Mouse (Mus musculus) frontal cortex, postnatal 14 days (tissue): Measurements from ENCODE around the gene Dot1l.
A peak's percentile ranks its signal among the peaks of the same experiment; 100 is the strongest.

Source experiments
- DNase-seq, 2 experiments: peaks; one replicate each; pipeline ENCODE4 v3.0.0; 2022; ENCODE audit warnings: low spot score in 2 of 2

Dot1l gene

DNA sequence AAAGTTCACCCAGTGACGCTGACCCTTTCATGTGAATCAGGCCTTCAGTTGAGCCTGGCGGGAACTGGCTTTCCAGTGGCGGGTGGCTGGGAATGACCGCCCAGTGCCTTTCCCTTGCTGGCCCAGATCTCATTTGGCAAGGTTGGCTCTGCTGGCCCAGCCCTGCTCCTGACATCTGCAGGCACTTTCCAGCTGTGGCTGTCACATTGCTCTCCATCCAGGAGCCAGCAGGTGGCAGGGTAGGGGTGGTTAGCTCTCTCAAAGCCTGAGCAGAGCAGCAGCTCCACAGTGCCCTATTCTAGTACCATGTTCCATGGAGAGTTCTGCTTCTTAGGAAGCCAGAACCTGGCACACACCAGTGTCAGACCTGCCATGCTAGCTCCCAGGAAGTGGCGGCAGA lies 2.7 kb downstream of the Dot1l start:
- peak; percentile 44 to 48 for DNase-seq

DNA sequence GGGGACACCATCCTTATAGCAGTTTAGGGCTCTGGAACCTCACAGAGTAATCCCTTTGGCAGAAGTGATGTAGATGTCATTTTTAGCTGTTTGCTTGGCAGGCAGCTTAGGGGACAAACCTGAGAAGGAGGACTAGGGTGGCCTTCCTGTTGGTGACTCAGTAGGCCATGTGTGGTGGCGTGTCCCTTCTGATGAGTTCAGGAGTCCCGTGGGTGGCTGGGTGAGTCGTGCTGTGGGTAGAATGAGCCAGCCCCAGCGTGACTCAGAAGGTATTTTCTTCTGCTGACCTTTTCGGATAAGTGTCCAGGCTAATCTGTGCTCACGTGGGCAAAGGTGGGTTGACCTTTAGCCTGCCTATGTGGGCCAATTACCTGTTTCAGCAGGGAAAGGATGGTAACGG lies 3.6 kb downstream of the Dot1l start:
- DNase-seq: no peak

DNA sequence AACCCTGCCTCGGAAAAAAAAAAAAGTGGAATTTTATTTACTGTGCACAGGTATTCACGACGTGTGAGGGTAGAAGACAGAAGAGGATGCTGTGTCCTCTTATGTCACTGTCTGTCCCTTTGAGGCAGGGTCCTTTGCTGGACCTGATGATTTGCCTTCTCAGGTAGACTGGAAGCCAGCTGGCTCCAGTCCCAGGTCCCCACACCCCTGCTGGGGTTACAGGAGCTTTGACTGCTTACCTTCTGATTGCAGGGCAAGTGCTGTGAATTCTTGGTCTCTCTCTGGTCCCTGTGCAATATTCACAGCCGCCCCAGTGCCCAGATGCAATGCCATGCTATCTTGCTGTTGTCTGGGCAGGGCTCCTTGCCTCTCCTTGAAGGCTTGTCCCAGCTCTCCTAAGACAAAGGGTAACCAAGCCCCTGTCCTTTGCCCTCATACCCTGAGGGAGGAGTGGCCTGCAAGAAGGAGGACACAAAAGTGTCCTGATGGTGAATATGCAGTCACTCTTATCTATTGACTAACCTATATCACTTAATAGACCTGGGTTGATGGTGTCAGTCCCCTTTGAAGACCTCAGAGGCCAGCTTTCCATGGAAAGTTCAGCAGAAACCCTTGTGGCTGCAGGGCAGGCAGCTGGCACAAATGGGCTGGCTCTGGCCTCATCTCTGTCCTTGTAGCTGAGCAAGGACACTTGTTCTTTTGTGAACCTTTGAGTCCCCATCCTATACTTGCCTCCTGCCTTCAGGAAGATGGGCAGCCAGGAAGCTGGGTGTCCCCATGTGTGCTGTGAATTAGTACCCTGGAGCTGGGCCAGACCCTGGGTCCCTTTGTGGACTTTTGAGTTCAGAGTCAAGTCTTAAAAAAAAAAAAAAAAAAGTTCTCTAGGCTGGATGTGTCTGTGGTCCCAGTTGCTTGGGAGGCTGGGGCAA lies 5.9 kb downstream of the Dot1l start:
- no peak for DNase-seq

DNA sequence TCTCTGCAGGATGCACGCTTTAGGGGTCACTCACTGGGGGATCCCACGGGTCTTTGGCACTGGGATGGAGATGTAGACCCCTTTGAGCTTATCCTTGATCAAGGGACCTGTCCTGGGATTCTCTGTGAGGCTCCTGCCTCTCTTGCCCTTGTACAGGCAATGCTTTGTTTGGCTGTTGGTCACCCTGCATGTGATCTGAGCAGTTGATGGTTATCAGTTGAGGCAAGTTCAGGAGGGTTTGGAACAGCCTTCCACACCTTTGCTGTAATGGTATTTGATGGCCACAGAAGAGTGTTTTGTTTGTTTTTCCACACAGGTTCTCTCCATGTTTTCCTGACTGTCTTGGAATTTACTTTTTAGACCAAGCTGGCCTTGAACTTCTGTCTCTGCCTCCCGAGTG lies 6.8 kb downstream of the Dot1l start:
- DNase-seq: no peak

DNA sequence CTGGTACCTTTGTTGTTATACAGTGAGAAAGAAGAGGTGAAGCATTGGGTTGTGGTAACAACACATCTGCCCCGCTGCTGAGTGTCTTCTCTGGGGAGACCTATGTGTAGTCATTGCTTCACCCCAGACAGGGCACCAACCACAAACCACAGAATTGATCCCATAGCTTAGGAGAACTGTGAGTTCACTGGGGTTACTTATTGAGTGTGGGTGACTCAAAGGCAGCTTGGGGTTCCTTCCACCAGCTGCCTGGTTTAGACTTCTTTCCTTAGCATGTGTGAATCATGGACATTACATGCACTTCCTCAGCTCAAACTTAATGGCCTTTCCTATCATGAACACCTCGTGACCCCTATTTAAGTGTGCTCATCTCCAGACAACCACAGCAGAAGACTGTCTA lies 8.5 kb downstream of the Dot1l start:
- no peak for DNase-seq

DNA sequence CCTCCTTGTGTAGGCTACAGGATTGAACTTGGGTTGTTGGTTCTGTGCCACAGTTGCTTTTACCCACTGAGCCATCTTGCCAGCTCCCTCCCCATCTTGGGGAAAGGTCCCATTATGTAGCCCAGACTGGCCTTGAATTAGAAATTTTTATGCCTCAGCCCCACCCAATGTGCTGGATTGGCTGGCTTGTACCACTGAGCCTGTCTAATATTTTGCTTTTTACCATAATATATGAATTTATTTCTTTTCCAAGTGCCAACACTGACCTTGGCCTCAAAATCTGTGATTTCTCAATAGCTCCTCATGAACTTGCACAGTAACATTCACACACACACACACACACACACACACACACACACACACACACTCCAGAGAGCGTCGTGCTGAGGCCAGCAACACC lies 10.7 kb downstream of the Dot1l start:
- DNase-seq: no peak

DNA sequence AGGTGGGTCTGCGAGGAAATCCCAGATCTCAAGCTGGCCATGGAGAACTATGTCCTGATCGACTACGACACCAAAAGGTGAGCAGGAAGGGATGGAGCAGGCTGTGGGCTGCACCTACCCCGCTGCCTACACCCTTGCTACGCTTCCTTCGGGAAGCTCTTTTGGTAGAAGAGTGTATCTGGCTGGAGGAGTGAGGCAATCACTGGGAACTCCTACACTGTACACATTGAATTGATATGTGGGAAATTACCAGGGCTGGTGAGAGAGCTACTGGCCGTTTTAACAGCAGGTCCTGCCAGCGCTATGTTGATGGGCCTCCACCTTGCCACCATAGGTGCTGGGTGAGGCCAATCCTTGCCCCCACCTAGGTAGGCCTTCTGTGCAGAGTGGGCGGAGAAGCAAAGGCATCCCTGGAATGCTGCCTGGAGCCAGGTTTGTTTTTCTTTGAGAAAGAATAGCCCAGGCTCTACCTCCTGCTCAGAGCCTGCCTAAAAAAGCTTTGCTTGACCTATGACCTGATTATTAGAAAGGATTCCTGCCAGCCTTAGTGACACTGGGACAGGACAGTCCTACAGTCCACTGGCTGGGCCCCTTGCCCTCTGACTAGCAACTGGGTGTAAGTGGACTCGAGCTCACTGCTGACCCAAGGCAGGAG lies 11.3 kb downstream of the Dot1l start:
- DNase-seq: no peak

DNA sequence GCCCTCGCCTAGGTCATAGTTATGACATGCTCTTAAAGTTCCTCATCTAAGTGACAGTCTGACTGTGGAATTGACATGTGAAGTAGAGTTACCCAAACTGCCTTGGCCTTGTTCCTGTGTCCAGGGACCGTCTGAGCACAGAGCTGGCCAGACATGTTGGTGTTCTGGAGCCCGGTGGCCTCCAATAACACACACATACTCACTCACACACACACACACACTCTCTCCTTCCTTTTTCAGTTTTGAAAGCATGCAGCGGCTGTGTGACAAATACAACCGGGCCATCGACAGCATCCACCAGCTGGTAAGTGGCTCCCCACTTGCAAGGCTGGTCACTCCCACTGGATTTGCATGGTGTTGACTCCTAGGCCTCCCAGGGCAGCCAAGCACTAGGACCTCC lies 13.4 kb downstream of the Dot1l start:
- no peak for DNase-seq

DNA sequence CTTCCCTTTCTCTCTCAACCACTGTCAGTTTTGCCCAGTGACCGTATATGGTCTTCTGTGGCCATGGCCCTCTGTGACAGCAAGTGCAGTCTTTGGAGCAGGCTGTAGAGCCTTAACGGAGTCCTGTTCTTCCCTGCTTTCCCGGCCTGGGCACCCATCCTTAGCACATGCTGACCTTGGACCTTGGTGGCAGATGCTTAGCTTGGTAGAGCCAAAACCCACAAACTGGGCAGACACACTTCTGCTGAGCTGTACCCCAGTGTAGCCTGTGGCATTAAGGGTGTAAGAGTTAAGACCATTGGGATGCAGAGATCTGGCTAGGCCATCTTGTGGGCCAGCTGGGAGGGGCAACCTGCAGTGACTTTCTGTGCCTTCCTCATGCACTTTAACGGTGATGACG lies 18.8 kb downstream of the Dot1l start:
- DNase-seq: no peak

DNA sequence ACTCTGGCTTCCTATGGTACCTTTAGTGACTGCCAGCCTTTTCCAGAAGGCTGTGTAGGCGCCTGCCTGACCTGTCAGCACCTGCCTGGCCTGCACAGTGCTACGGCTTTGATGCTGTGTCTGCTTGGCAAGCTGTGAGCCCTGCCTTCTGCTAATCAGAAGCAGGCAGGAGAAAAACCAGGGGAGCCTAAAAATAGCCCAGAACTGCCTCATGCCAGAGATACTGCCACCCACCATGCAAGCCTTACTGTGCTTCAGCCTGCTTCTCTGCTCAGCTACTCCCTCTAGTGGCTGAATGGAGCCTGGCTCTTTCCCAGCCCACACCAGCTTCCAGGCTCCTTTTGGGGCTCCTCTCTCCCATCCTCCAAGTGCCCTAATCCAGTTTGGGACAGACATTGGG lies 19.5 kb downstream of the Dot1l start:
- peak; percentile 78 to 83 for DNase-seq

DNA sequence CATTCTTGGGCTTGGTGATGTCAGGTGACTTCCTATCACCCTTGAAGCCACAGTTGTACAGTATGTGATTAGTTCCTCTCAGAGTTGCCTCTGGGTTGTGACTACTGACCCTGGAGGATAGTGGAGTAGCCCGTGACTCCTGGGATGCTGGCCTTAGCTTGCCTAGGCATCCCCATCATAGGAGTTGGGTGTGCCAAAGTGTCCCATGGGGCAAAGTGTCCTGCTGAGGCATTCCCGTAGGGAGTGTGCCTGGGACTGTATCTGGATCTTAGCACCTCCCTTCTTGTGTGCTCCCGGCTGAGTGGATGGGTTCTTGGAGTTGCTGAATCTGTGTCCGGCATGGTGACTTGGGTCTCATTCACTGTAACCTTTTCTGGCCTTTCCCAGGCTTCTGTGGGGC lies 20.0 kb downstream of the Dot1l start:
- no peak for DNase-seq

DNA sequence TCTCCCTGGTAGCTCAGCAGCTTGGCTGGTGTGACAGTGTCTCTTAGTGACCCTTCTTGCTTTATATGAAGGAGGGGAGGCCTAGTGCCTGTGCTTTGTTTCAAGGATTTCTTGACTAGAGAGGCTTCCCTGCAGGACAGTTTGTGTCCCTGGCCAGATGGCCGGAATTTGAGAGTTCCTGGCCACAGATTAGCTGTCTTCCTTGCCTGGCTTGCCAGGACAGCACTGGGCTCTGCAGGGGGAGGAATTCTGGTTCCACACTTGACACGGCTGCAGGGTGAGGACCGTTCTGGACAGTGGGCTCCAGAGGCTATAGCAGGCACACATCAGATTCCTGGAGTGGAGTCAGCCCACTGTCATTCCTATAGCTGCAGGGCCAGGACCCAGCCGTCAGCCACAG lies 20.7 kb downstream of the Dot1l start:
- no peak for DNase-seq

DNA sequence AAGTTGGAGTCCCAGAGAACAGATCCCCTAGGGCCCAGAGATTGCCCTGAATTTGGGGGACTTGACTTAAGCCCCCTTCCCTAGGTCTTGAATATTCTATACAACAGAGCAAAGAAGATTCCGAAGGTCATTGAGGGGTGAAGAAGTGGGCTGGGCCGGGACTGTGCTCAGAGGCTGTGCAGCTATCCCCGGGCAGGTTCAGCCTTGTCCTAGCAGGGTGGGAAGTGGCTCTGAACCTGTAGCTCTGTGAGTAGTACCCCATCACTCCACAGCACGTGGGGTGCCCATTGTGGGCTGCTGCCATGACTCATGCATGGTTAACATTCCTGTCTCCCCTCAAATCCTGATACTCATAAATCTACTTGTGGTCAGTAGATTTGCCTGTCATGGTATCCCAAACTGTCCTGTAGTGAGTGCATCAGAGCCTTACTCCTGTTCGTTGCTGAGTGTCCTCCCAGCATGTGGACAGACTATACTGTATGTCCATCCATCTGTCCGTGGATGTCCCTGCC lies 21.4 kb downstream of the Dot1l start:
- DNase-seq: no peak

DNA sequence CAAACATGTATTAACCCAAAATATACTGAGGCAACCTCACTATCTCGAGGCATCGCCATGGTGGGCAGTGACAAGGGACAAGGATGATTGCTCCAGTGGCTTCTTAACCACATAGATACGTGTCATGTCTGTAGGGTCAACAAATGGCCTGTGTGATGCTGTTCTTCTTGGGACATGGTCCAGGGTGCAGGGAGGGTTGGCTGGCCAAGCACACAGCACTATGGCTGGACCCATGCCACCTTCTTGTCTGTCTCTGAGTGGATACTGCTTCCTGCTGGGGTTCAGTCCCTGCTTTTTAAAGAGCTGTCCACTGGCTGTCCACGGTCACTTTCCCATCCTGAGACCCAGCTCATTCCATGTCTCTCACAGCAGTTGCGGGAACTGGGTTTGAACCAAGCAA lies 22.1 kb downstream of the Dot1l start:
- DNase-seq: no peak

DNA sequence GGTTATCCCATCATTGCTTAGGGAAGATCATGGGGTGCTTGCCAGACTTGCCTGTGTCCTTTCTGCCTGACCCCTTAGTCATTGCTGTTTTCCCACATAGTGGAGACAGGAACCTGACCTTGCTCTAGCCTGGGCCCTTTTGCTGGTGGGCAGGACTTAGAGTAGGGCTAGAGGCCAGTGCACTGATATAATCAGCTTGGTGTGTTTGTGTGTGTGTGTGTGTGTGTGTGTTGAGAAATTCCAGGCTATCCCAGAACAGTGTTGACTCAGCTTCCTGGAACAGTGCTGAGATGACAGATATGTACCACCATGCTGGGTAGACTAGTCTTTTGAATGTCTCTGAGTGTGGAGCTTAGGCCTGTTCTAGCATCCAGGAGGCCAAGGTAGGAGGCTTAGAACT lies 24.6 kb downstream of the Dot1l start:
- DNase-seq: no peak

DNA sequence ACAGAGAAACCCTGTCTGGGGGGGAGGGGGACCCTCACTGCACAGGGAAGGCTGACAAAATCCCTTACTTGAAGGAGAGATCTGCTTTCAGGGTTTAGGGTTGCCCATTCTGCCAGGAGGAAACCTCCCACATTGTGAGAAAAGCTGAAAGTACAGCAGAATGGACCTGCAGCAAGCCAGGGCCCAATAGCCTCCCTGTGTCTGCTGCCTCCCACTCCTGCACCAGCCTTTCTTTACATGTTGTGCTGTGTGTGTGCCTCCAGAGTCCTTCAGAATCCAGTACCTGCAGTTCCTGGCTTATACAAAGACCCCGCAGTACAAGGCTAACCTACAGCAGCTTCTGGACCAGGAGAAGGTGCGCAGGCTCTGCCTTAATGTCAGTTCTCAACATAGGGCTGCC lies 29.3 kb downstream of the Dot1l start:
- no peak for DNase-seq

DNA sequence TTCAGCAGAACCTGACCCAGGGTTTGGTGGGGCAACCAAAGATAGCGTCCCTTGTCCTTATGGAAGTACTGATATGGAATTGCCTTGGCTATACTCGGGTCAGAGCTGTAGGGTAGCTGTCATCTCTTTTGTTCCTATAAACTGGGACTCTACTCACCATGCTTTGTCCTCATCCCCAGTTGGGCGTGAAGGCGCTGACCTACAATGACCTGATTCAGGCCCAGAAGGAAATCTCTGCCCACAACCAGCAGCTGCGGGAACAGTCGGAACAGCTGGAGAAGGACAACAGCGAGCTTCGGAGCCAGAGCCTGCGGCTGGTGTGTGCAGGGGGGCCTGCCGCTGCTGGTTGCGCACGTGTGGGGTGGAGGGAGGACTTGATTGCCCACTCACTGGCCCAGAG lies 29.9 kb downstream of the Dot1l start:
- DNase-seq: no peak

DNA sequence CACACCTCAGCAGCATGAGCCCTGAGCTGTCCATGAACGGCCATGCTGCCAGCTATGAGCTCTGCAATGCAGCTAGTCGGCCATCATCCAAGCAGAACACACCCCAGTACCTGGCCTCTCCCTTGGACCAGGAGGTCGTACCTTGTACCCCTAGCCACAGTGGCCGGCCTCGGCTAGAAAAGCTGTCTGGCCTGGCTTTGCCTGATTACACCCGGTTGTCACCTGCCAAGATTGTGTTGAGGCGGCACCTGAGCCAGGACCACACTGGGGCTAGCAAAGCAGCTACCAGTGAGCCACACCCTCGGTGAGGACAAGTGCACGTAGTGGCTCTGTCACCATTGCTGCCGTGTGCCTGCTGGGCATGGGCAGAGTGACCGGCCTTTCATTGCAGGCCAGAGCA lies 31.0 kb downstream of the Dot1l start:
- no peak for DNase-seq

DNA sequence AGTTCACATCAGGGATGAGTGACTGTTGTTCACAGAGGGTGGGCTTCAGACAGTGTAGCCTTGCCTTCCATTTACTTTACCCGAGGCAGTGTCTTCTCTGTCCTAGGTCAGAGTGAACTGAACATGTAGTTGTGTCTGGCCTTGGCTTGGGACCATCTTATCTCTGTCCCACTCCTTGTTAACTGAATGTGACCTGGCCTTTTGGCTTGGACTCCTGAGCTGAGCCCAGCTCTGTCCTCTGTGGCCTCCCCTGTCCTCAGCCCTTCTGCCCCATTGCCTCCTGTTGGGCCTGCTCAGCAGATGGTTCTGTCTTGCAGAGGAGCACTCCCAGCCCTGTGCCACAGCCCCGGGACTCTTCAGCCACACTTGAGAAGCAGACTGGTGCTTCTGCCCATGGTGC lies 32.5 kb downstream of the Dot1l start:
- DNase-seq: no peak

DNA sequence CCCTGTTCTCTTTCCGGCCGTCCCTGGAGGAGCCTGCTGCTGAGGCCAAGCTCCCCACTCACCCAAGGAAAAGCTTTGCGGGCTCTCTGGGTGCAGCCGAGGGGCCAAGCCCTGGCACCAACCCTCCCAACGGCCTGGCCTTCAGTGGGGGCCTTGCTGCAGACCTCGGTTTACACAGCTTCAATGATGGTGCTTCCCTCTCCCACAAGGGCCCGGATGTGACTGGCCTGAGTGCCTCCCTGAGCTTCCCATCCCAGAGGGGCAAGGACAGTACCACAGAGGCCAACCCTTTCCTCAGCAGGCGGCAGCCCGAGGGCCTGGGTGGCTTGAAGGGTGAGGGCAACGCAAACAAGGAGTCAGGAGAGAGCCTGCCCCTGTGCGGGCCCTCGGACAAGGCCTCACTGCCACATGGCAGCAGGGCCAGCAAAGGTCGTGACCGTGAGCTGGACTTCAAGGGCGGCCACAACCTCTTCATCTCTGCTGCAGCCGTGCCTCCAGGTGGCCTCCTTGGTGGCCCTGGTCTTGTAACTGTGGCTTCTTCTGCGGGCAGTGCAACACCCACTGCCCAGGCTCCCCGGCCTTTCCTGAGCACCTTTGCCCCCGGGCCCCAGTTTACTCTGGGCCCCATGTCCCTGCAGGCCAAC lies 35.9 kb downstream of the Dot1l start:
- DNase-seq: no peak

DNA sequence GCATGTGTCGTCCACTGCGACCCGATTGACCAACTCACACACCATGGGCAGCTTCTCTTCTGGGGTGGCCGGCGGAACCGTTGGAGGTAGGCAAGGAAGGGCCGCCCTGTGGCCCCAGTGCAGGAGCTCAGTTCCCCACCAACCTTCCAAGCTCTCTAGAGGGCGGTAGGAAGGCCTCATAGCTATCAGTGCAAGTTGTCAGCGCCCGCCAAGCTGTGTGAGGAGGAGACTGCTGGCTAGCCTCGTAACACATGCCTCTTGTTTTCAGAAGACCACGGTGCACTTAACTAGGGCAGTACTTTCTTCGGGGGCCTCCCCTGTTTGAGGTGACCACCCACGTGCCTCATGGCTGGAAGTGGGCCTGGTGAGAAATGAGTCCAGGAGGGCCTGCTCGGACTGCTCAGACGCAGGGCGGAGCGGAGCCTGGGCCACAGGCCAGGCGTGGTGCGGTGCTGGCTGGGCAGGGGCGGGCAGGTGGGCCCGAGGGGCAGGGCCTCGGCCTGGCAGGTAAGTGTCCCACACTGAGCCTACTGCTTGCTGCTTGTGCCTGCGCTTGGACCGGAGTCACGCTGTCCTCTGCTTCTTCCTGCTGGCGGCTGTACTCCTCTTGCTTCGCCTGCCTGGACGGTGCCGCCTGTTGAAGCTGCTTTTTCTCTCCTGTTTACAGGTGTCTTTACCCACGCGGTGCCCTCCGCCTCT lies 36.6 kb downstream of the Dot1l start:
- DNase-seq: no peak
